Mouse (Mus musculus): ENCODE data around the gene Cnksr3.

DNA sequence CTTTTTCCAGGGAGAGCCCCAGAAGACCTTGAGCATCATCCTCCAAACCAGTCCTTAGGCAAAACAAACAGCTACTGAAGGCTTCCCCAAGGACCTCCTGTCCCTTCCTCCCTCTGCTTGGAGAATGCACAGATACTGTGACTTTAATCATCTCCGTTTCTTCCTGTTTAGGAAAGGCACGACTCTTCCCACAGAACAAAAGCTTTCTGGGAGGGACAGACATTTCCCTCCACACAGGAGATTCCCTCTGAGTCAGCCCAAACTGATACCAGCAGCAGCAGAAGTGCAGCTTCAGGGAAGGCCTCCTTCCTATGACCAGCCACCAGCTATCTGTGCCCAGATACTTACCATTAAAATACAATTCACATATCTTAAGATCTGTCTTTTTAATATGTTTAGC, 37.6 kb downstream of the Cnksr3 start:
- TF ChIP-seq CTCF (IDR thresholded peaks at IDR 0.05; ENCODE audit: low read depth, low read length) (no peak), POLR2A (IDR thresholded peaks at IDR 0.05; ENCODE audit: extremely low read depth, insufficient read depth, low read length) (no peak)
